Mouse (Mus musculus): ENCODE measurements around the gene Mrpl20. TPM values are rescaled to one million over a fixed set of nuclear protein-coding genes. Genes with fewer than 3 reads are reported as not detected.
A peak's percentile ranks its signal among the peaks of the same experiment; 100 is the strongest.

The Mrpl20 gene
- polyA plus RNA-seq, 1 experiment = 29.9 TPM

DNA sequence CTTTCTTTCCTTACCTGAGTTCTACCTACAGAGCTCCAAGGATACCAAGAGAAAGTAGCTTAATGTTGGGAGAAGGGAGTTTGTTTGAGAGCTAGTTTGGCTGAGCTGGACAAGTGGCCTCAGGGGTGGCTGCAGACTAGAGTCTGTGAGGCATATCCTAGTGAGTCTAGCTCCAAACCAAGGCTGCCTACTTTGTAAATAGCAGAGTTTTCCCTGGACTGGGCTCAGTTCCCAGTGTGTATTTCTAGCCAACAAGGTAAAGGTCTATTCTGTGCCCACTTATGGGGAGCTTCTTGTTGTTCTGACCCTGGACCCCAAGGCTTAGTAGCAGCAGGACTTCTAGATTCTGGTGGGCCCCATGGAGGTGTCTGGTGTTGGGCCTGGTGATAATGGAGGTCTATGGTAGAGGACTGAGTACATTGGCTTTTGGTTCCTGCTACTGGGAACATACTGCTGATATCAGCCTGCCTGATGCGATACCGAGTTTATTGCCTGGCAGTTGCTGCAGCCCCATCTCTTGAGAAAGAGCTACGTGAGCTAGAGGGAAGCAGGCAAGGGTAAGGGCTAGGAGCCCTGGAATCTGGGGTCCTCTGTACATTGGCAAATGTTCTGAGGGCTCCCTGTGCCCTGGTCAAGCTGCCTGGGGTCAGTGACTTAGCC, 47.2 kb downstream of the Mrpl20 start:
- peaks cover 69% of the 10 kb centered on the region for H3K4me1 ChIP-seq
- no peak for TF ChIP-seq FLI1 (IDR thresholded peaks at IDR 0.05; ENCODE audit: low read length)
- no peak for TF ChIP-seq GATA1 (IDR thresholded peaks at IDR 0.05; ENCODE audit: borderline replicate concordance, low read length)

GRCm38 (mm10) chr4:155851368-155851767, 48.7 kb downstream of the Mrpl20 start:
- H3K4me1 ChIP-seq = peaks cover 74% of the 10 kb centered on the region
- no peak overlapping the region for H3K4me3 ChIP-seq (replicated peaks)
- TF ChIP-seq FLI1 (IDR thresholded peaks at IDR 0.05; ENCODE audit: low read length) (no peak), GATA1 (IDR thresholded peaks at IDR 0.05; ENCODE audit: borderline replicate concordance, low read length) (no peak)
- no peaks in the 10 kb centered on the region for H3K27me3 ChIP-seq (replicated peaks)
- H3K36me3 ChIP-seq (replicated peaks; ENCODE audit: low read length) = peaks cover 40% of the 10 kb centered on the region
- H3K9me3 ChIP-seq = no peaks in the 10 kb centered on the region

More for the DNA sequence above, 47.2 kb downstream of the Mrpl20 start:
- Histone ChIP-seq H3K9me3 (no peaks in the 10 kb centered on the region), H3K27me3 (replicated peaks) (no peaks in the 10 kb centered on the region), H3K4me3 (replicated peaks) (peak overlapping the region; percentile 38), H3K36me3 (replicated peaks; ENCODE audit: low read length) (peaks cover 25% of the 10 kb centered on the region)

DNA sequence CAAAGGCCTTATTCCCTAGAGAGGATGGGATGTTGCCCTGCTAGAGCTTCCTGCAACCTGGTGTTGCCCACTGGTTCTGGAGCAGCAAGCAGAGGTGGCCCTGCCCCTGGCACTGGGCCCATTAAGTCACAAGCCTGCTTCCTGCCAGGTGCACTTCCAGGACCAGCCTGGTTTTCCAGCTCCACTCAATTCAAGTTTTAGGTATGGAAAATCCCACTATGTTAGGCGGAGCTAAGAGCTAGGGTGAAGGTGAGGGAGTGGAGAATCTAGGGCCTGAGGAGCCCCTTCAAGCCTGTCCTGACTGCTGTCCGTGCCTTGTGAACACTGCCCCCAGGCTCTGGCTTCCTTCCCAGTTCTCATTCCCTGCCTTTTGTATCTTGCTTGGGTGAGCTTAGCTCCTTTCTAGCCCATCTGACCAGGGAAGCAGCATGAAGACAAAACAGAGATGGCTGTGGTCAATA, 49.3 kb downstream of the Mrpl20 start:
- Histone ChIP-seq H3K9me3 (no peaks in the 10 kb centered on the region), H3K4me1 (peaks cover 72% of the 10 kb centered on the region), H3K27me3 (replicated peaks) (no peaks in the 10 kb centered on the region), H3K36me3 (replicated peaks; ENCODE audit: low read length) (peaks cover 46% of the 10 kb centered on the region), H3K4me3 (replicated peaks) (no peak overlapping the region)
- TF ChIP-seq GATA1 (IDR thresholded peaks at IDR 0.05; ENCODE audit: borderline replicate concordance, low read length) = no peak
- TF ChIP-seq FLI1 (IDR thresholded peaks at IDR 0.05; ENCODE audit: low read length) = no peak

- peaks cover 63% of the 10 kb centered on the region for H3K4me1 ChIP-seq
Measured at GRCm38 (mm10) chr4:155853421-155853820, 50.7 kb downstream of the Mrpl20 start.

DNA sequence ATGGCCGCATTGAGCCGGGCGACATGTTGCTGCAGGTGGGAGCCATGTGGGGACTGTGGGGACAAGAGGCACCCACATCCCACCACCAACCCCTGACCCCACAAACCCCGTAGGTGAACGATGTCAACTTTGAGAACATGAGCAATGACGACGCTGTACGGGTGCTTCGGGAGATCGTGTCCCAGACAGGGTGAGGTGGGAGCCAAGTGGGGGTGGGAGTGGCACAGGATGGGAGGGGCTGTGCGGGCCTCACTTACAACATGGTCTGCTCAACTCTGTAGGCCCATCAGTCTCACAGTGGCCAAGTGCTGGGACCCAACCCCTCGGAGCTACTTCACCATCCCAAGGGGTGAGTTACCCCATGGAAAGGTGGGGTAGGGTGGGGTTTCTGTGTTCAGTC, 52.3 kb downstream of the Mrpl20 start:
- Histone ChIP-seq H3K4me3 (replicated peaks) (no peak overlapping the region), H3K36me3 (replicated peaks; ENCODE audit: low read length) (peaks cover 76% of the 10 kb centered on the region), H3K4me1 (peaks cover 47% of the 10 kb centered on the region), H3K27me3 (replicated peaks) (no peaks in the 10 kb centered on the region), H3K9me3 (no peaks in the 10 kb centered on the region)
- no peak for TF ChIP-seq FLI1 (IDR thresholded peaks at IDR 0.05; ENCODE audit: low read length)
- no peak for TF ChIP-seq GATA1 (IDR thresholded peaks at IDR 0.05; ENCODE audit: borderline replicate concordance, low read length)

More at GRCm38 (mm10) chr4:155853421-155853820, 50.7 kb downstream of the Mrpl20 start:
- TF ChIP-seq FLI1 (IDR thresholded peaks at IDR 0.05; ENCODE audit: low read length) (no peak), GATA1 (IDR thresholded peaks at IDR 0.05; ENCODE audit: borderline replicate concordance, low read length) (no peak)
- peaks cover 60% of the 10 kb centered on the region for H3K36me3 ChIP-seq (replicated peaks; ENCODE audit: low read length)
- no peaks in the 10 kb centered on the region for H3K27me3 ChIP-seq (replicated peaks)
- H3K4me3 ChIP-seq (replicated peaks) = no peak overlapping the region
- no peaks in the 10 kb centered on the region for H3K9me3 ChIP-seq

DNA sequence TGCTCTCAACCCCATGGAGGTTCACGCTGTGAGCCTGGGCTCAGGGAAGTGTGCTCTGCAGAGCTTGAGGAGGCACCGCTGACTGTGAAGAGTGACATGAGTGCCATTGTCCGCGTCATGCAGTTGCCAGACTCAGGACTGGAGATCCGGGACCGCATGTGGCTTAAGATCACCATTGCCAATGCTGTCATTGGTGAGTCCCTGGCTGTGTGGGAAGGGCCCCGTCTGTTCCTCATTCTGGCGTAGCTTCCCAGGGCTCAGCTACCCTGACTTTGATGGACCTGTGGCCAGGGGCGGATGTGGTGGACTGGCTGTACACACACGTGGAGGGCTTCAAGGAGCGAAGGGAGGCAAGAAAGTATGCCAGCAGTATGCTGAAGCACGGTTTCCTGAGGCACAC, 53.4 kb downstream of the Mrpl20 start:
- Histone ChIP-seq H3K4me1 (peaks cover 36% of the 10 kb centered on the region), H3K36me3 (replicated peaks; ENCODE audit: low read length) (peaks cover 84% of the 10 kb centered on the region), H3K4me3 (replicated peaks) (no peak overlapping the region), H3K27me3 (replicated peaks) (no peaks in the 10 kb centered on the region), H3K9me3 (no peaks in the 10 kb centered on the region)
- TF ChIP-seq FLI1 (IDR thresholded peaks at IDR 0.05; ENCODE audit: low read length) (no peak), GATA1 (IDR thresholded peaks at IDR 0.05; ENCODE audit: borderline replicate concordance, low read length) (no peak)

GRCm38 (mm10) chr4:155856881-155857280, 54.2 kb downstream of the Mrpl20 start:
- H3K4me1 ChIP-seq = peaks cover 28% of the 10 kb centered on the region
- no peak for TF ChIP-seq FLI1 (IDR thresholded peaks at IDR 0.05; ENCODE audit: low read length)
- TF ChIP-seq GATA1 (IDR thresholded peaks at IDR 0.05; ENCODE audit: borderline replicate concordance, low read length) = no peak
- H3K36me3 ChIP-seq (replicated peaks; ENCODE audit: low read length) = peaks cover 89% of the 10 kb centered on the region
- H3K27me3 ChIP-seq (replicated peaks) = no peaks in the 10 kb centered on the region
- H3K4me3 ChIP-seq (replicated peaks) = no peak overlapping the region
- no peaks in the 10 kb centered on the region for H3K9me3 ChIP-seq

DNA sequence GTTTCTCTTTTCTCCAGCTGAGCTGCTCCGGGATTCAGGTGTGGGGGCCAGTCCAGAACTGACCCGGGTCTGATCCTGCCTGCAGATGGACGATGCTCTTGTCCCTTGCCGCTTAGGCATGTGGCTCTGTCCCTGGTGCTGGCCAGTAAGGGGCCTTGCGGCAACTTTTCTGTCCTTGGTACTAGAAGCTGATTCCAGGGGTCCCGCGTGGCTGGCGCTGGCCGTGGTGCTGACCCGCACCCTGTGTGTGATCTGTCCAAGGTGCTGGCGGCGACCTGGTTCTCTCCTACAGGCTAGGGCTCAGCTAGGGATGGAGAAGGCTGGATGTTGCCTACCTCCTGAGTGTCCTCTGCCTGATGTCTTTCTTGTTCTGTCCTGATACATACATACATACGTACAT, 56.6 kb downstream of the Mrpl20 start:
- no peaks in the 10 kb centered on the region for H3K9me3 ChIP-seq
- TF ChIP-seq GATA1 (IDR thresholded peaks at IDR 0.05; ENCODE audit: borderline replicate concordance, low read length) = no peak
- no peak for TF ChIP-seq FLI1 (IDR thresholded peaks at IDR 0.05; ENCODE audit: low read length)
- no peaks in the 10 kb centered on the region for H3K27me3 ChIP-seq (replicated peaks)
- peaks cover 100% of the 10 kb centered on the region for H3K36me3 ChIP-seq (replicated peaks; ENCODE audit: low read length)
- peaks cover 10% of the 10 kb centered on the region; the same call in 1 of the 2 replicates for H3K4me1 ChIP-seq
- H3K4me3 ChIP-seq (replicated peaks) = no peak overlapping the region

Other genes with a start within 250 kb of the Mrpl20 start
- 38.7 and 54.4 TPM in 2 replicates for gene Nadk, start 240.5 kb upstream of the Mrpl20 start, polyA plus RNA-seq (2012; ENCODE audit: insufficient read depth, low replicate concordance)
- 0.17 and 0.60 TPM in 2 replicates for gene Slc35e2, start 201.5 kb upstream of the Mrpl20 start, polyA plus RNA-seq (2012; ENCODE audit: insufficient read depth, low replicate concordance)
- gene Cdk11b, start 178.0 kb upstream of the Mrpl20 start, polyA plus RNA-seq (2012; ENCODE audit: insufficient read depth, low replicate concordance) = 9.7 and 77.3 TPM in 2 replicates
- not detected in 2 replicates for gene Gm10563, start 157.5 kb upstream of the Mrpl20 start, polyA plus RNA-seq (2012; ENCODE audit: insufficient read depth, low replicate concordance)
- gene Mmp23, start 149.5 kb upstream of the Mrpl20 start, polyA plus RNA-seq (2012; ENCODE audit: insufficient read depth, low replicate concordance) = 3.7 TPM in 1 of 2 replicates, not detected in the other
- gene Mib2, start 133.7 kb upstream of the Mrpl20 start, polyA plus RNA-seq (2012; ENCODE audit: insufficient read depth, low replicate concordance) = 45.2 and 94.9 TPM in 2 replicates
- gene Fndc10, start 108.5 kb upstream of the Mrpl20 start, polyA plus RNA-seq (2012; ENCODE audit: insufficient read depth, low replicate concordance) = 0.44 and 4.7 TPM in 2 replicates
- 37.1 and 112 TPM in 2 replicates for gene Ssu72, start 98.1 kb upstream of the Mrpl20 start, polyA plus RNA-seq (2012; ENCODE audit: insufficient read depth, low replicate concordance)
- 1.2 and 3.2 TPM in 2 replicates for gene Tmem240, start 68.1 kb upstream of the Mrpl20 start, polyA plus RNA-seq (2012; ENCODE audit: insufficient read depth, low replicate concordance)
- 11.3 and 20.5 TPM in 2 replicates for gene Atad3a, start 41.8 kb upstream of the Mrpl20 start, polyA plus RNA-seq (2012; ENCODE audit: insufficient read depth, low replicate concordance)
- 0.41 and 1.4 TPM in 2 replicates for gene Vwa1, start 28.2 kb upstream of the Mrpl20 start, polyA plus RNA-seq (2012; ENCODE audit: insufficient read depth, low replicate concordance)
- gene Tmem88b, start 17.0 kb upstream of the Mrpl20 start, polyA plus RNA-seq (2012; ENCODE audit: insufficient read depth, low replicate concordance) = 0.04 TPM in 1 of 2 replicates, not detected in the other
- gene Ankrd65, start 12.4 kb upstream of the Mrpl20 start, polyA plus RNA-seq (2012; ENCODE audit: insufficient read depth, low replicate concordance) = not detected in 2 replicates
- 8.4 and 15.4 TPM in 2 replicates for gene Ccnl2, start 9.6 kb downstream of the Mrpl20 start, polyA plus RNA-seq (2012; ENCODE audit: insufficient read depth, low replicate concordance)
- 60.6 and 341 TPM in 2 replicates for gene Aurkaip1, start 28.4 kb downstream of the Mrpl20 start, polyA plus RNA-seq (2012; ENCODE audit: insufficient read depth, low replicate concordance)
- gene Mxra8, start 36.8 kb downstream of the Mrpl20 start, polyA plus RNA-seq (2012; ENCODE audit: insufficient read depth, low replicate concordance) = 0.13 TPM in 1 of 2 replicates, not detected in the other
- gene Dvl1, start 44.5 kb downstream of the Mrpl20 start, polyA plus RNA-seq (2012; ENCODE audit: insufficient read depth, low replicate concordance) = 29.5 and 68.0 TPM in 2 replicates
- gene Tas1r3, start 60.5 kb downstream of the Mrpl20 start, polyA plus RNA-seq (2012; ENCODE audit: insufficient read depth, low replicate concordance) = 0.22 and 1.7 TPM in 2 replicates
- gene Cptp, start 66.6 kb downstream of the Mrpl20 start, polyA plus RNA-seq (2012; ENCODE audit: insufficient read depth, low replicate concordance) = 1.5 and 3.5 TPM in 2 replicates
- gene Ints11, start 66.7 kb downstream of the Mrpl20 start, polyA plus RNA-seq (2012; ENCODE audit: insufficient read depth, low replicate concordance) = 12.5 and 14.1 TPM in 2 replicates
- 99.4 and 450 TPM in 2 replicates for gene Pusl1, start 88.9 kb downstream of the Mrpl20 start, polyA plus RNA-seq (2012; ENCODE audit: insufficient read depth, low replicate concordance)
- 33.2 and 58.6 TPM in 2 replicates for gene Acap3, start 88.9 kb downstream of the Mrpl20 start, polyA plus RNA-seq (2012; ENCODE audit: insufficient read depth, low replicate concordance)
- 90.8 and 106 TPM in 2 replicates for gene Ube2j2, start 141.0 kb downstream of the Mrpl20 start, polyA plus RNA-seq (2012; ENCODE audit: insufficient read depth, low replicate concordance)
- 30.2 and 64.1 TPM in 2 replicates for gene C1qtnf12, start 159.4 kb downstream of the Mrpl20 start, polyA plus RNA-seq (2012; ENCODE audit: insufficient read depth, low replicate concordance)
- 3.3 and 5.3 TPM in 2 replicates for gene B3galt6, start 189.8 kb downstream of the Mrpl20 start, polyA plus RNA-seq (2012; ENCODE audit: insufficient read depth, low replicate concordance)
- 29.6 and 45.2 TPM in 2 replicates for gene Sdf4, start 190.0 kb downstream of the Mrpl20 start, polyA plus RNA-seq (2012; ENCODE audit: insufficient read depth, low replicate concordance)
- gene Tnfrsf4, start 211.0 kb downstream of the Mrpl20 start, polyA plus RNA-seq (2012; ENCODE audit: insufficient read depth, low replicate concordance) = 2.3 and 9.4 TPM in 2 replicates
- 2.9 TPM in 1 of 2 replicates, not detected in the other for gene Tnfrsf18, start 223.3 kb downstream of the Mrpl20 start, polyA plus RNA-seq (2012; ENCODE audit: insufficient read depth, low replicate concordance)